Mouse (Mus musculus): ENCODE data around the gene Nfe2l2. TPM values are rescaled to one million over a fixed set of nuclear protein-coding genes. Genes with fewer than 3 reads are reported as not detected.

Nfe2l2 gene
- total and polyA plus RNA-seq, 2 experiments from 2014 or later, result 47.1 to 50.1 TPM

- Histone ChIP-seq H3K27ac (ENCODE audit: low read depth) (peak overlapping the region; percentile 91), H3K4me2 (ENCODE audit: low read depth, low read length) (peak overlapping the region; percentile 35), H3K4me3 (ENCODE audit: low read depth, low read length) (no peak overlapping the region), H3K36me3 (replicated peaks; ENCODE audit: control insufficient read depth, insufficient read depth, low read length) (peaks cover 11% of the 10 kb centered on the region), H3K9me3 (replicated peaks; ENCODE audit: control insufficient read depth, low read length) (no peaks in the 10 kb centered on the region), H3K9ac (replicated peaks; ENCODE audit: low read depth, low read length) (peak overlapping the region; percentile 43), H3K27me3 (ENCODE audit: control insufficient read depth, insufficient read depth, low read length) (no peaks in the 10 kb centered on the region), H3K4me1 (ENCODE audit: control insufficient read depth, insufficient read depth) (peaks cover 46% of the 10 kb centered on the region)
- DNase-seq (ENCODE audit: low spot score) (peak; percentile 78), ATAC-seq (ENCODE audit: insufficient read depth, low read depth) (peak; percentile 75)
- TF ChIP-seq CTCF (IDR thresholded peaks at IDR 0.05; ENCODE audit: low read depth), result no peak
- TF ChIP-seq EP300 (IDR thresholded peaks at IDR 0.05; ENCODE audit: low read depth), result 0 out of 2 replicates have a peak, but pooled peaks have one; percentile 68
- whole genome bisulfite sequencing, result 19% methylated on average over 15 of the region's 15 CpGs
These were observed 21.3 kb downstream of the Nfe2l2 start for GRCm38 (mm10) chr2:75682978-75683709.

- H3K9ac ChIP-seq (replicated peaks; ENCODE audit: low read depth, low read length), result no peak overlapping the region
- 16% methylated on average over 7 of the region's 7 CpGs for WGBS
- no peak for TF ChIP-seq EP300 (IDR thresholded peaks at IDR 0.05; ENCODE audit: low read depth)
- no peak for TF ChIP-seq CTCF (IDR thresholded peaks at IDR 0.05; ENCODE audit: low read depth)
- no peak for ATAC-seq (ENCODE audit: insufficient read depth, low read depth)
- 0 out of 2 replicates have a peak overlapping the region, but pooled peaks have one; percentile 11 for H3K4me2 ChIP-seq (ENCODE audit: low read depth, low read length)
- no peaks in the 10 kb centered on the region for H3K9me3 ChIP-seq (replicated peaks; ENCODE audit: control insufficient read depth, low read length)
- H3K27ac ChIP-seq (ENCODE audit: low read depth), result peak overlapping the region; percentile 65
- H3K4me3 ChIP-seq (ENCODE audit: low read depth, low read length), result no peak overlapping the region
- DNase-seq (ENCODE audit: low spot score), result peak; percentile 60
- H3K4me1 ChIP-seq (ENCODE audit: control insufficient read depth, insufficient read depth), result peaks cover 31% of the 10 kb centered on the region
- no peaks in the 10 kb centered on the region for H3K27me3 ChIP-seq (ENCODE audit: control insufficient read depth, insufficient read depth, low read length)
- peaks cover 22% of the 10 kb centered on the region for H3K36me3 ChIP-seq (replicated peaks; ENCODE audit: control insufficient read depth, insufficient read depth, low read length)
These were observed 23.0 kb downstream of the Nfe2l2 start for GRCm38 (mm10) chr2:75681439-75681838.

GRCm38 (mm10) chr2:75679947-75680346, 24.5 kb downstream of the Nfe2l2 start:
- TF ChIP-seq CTCF (IDR thresholded peaks at IDR 0.05; ENCODE audit: low read depth), result no peak
- no peak for TF ChIP-seq EP300 (IDR thresholded peaks at IDR 0.05; ENCODE audit: low read depth)
- H3K4me3 ChIP-seq (ENCODE audit: low read depth, low read length), result no peak overlapping the region
- H3K27ac ChIP-seq (ENCODE audit: low read depth), result no peak overlapping the region
- peaks cover 20% of the 10 kb centered on the region for H3K4me1 ChIP-seq (ENCODE audit: control insufficient read depth, insufficient read depth)
- H3K9ac ChIP-seq (replicated peaks; ENCODE audit: low read depth, low read length), result no peak overlapping the region
- no peak for DNase-seq (ENCODE audit: low spot score)
- H3K9me3 ChIP-seq (replicated peaks; ENCODE audit: control insufficient read depth, low read length), result no peaks in the 10 kb centered on the region
- peaks cover 30% of the 10 kb centered on the region for H3K36me3 ChIP-seq (replicated peaks; ENCODE audit: control insufficient read depth, insufficient read depth, low read length)
- no peak for ATAC-seq (ENCODE audit: insufficient read depth, low read depth)
- WGBS, result 92% methylated on average over 8 of the region's 8 CpGs
- no peaks in the 10 kb centered on the region for H3K27me3 ChIP-seq (ENCODE audit: control insufficient read depth, insufficient read depth, low read length)
- no peak overlapping the region for H3K4me2 ChIP-seq (ENCODE audit: low read depth, low read length)

- no peak for TF ChIP-seq CTCF (IDR thresholded peaks at IDR 0.05; ENCODE audit: low read depth)
- TF ChIP-seq EP300 (IDR thresholded peaks at IDR 0.05; ENCODE audit: low read depth), result no peak
- DNase-seq (ENCODE audit: low spot score) (no peak), ATAC-seq (ENCODE audit: insufficient read depth, low read depth) (peak; percentile 71)
- Histone ChIP-seq H3K4me1 (ENCODE audit: control insufficient read depth, insufficient read depth) (peaks cover under 1% of the 10 kb centered on the region; the same call in 1 of the 2 replicates), H3K9ac (replicated peaks; ENCODE audit: low read depth, low read length) (no peak overlapping the region), H3K9me3 (replicated peaks; ENCODE audit: control insufficient read depth, low read length) (no peaks in the 10 kb centered on the region), H3K4me2 (ENCODE audit: low read depth, low read length) (no peak overlapping the region; the same call in 1 of the 2 replicates), H3K27ac (ENCODE audit: low read depth) (peak overlapping the region; percentile 52), H3K4me3 (ENCODE audit: low read depth, low read length) (no peak overlapping the region), H3K27me3 (ENCODE audit: control insufficient read depth, insufficient read depth, low read length) (no peaks in the 10 kb centered on the region), H3K36me3 (replicated peaks; ENCODE audit: control insufficient read depth, insufficient read depth, low read length) (peaks cover 38% of the 10 kb centered on the region)
- 42% methylated on average over 14 of the region's 14 CpGs for WGBS
These were observed 27.9 kb downstream of the Nfe2l2 start for GRCm38 (mm10) chr2:75676567-75676966.

DNA sequence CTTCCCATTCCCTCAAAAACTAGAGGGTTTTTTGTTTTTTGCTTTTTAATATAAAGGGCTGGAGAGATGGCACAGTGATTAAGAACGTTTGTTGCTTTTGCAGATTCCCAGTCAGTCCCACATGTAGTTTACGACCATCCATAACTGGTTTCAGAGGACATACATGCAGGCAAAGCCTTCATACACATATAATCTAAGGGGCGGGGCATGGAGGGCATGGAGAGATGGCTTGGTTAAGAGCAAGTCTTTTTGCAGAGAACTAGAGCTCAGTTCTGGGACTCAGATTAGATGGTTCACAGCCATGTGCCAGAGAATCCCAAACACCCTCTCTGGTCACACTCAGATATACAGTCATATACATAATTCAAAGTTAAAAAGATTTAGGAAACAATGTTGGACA, 31.9 kb downstream of the Nfe2l2 start:
- DNase-seq (ENCODE audit: low spot score) (no peak), ATAC-seq (ENCODE audit: insufficient read depth, low read depth) (no peak)
- Histone ChIP-seq H3K4me1 (ENCODE audit: control insufficient read depth, insufficient read depth) (no peaks in the 10 kb centered on the region), H3K9me3 (replicated peaks; ENCODE audit: control insufficient read depth, low read length) (no peaks in the 10 kb centered on the region), H3K27me3 (ENCODE audit: control insufficient read depth, insufficient read depth, low read length) (no peaks in the 10 kb centered on the region), H3K4me2 (ENCODE audit: low read depth, low read length) (no peak overlapping the region), H3K36me3 (replicated peaks; ENCODE audit: control insufficient read depth, insufficient read depth, low read length) (peaks cover 26% of the 10 kb centered on the region), H3K27ac (ENCODE audit: low read depth) (no peak overlapping the region), H3K4me3 (ENCODE audit: low read depth, low read length) (no peak overlapping the region), H3K9ac (replicated peaks; ENCODE audit: low read depth, low read length) (no peak overlapping the region)
- no peak for TF ChIP-seq EP300 (IDR thresholded peaks at IDR 0.05; ENCODE audit: low read depth)
- no peak for TF ChIP-seq CTCF (IDR thresholded peaks at IDR 0.05; ENCODE audit: low read depth)
- WGBS, result 66% methylated on average over 3 of the region's 3 CpGs

GRCm38 (mm10) chr2:75671337-75671660, 33.1 kb downstream of the Nfe2l2 start:
- DNase-seq (ENCODE audit: low spot score) (no peak), ATAC-seq (ENCODE audit: insufficient read depth, low read depth) (no peak)
- H3K36me3 ChIP-seq (replicated peaks; ENCODE audit: control insufficient read depth, insufficient read depth, low read length), result peaks cover 14% of the 10 kb centered on the region
- TF ChIP-seq CTCF (IDR thresholded peaks at IDR 0.05; ENCODE audit: low read depth) (no peak), EP300 (IDR thresholded peaks at IDR 0.05; ENCODE audit: low read depth) (no peak)
- WGBS, result 90% methylated on average over 2 of the region's 2 CpGs
- no peak overlapping the region for H3K4me2 ChIP-seq (ENCODE audit: low read depth, low read length)
- H3K27ac ChIP-seq (ENCODE audit: low read depth), result no peak overlapping the region
- no peak overlapping the region for H3K4me3 ChIP-seq (ENCODE audit: low read depth, low read length)
- H3K4me1 ChIP-seq (ENCODE audit: control insufficient read depth, insufficient read depth), result no peaks in the 10 kb centered on the region
- H3K9ac ChIP-seq (replicated peaks; ENCODE audit: low read depth, low read length), result no peak overlapping the region
- no peaks in the 10 kb centered on the region for H3K27me3 ChIP-seq (ENCODE audit: control insufficient read depth, insufficient read depth, low read length)
- H3K9me3 ChIP-seq (replicated peaks; ENCODE audit: control insufficient read depth, low read length), result no peaks in the 10 kb centered on the region

Data from heart, postnatal 0 days (tissue).